9 mouse cellular contexts compared by ENCODE assay signal in genomic region chr12:85825822-85826221, GRCm38 (mm10). TPM values are rescaled to one million over a fixed set of nuclear protein-coding genes. Genes with fewer than 3 reads are reported as not detected.
DNase-seq lines count a peak whose midpoint lies in the region; ATAC-seq and TF ChIP-seq lines count a peak whose summit lies in the region.
"Had no signal": no experiment of that assay in that cellular context is flagged by ENCODE, and none has a peak within 500 bp of the region (broad histone marks: within the 10 kb centered on the region; RNA-seq: fewer than 3 reads in every experiment).

No protein-coding gene starts in this region.

- WGBS in heart, embryonic 11.5 days (ENCODE audit: insufficient replicate concordance) = 72% methylated on average over 2 of the region's 2 CpGs
- WGBS in heart, adult 2 months = 71% methylated on average over 2 of the region's 2 CpGs
- WGBS in stomach, embryonic 14.5 days = 61% methylated on average over 2 of the region's 2 CpGs
- 51% methylated on average over 2 of the region's 2 CpGs for WGBS in stomach, postnatal 0 days
- 50% methylated on average over 2 of the region's 2 CpGs for WGBS in liver, embryonic 13.5 days (ENCODE audit: insufficient replicate concordance)
- WGBS in stomach, embryonic 16.5 days = 61% methylated on average over 2 of the region's 2 CpGs

- TF ChIP-seq POLR2A in heart, adult 2 months (IDR thresholded peaks at IDR 0.05; ENCODE audit: insufficient read depth, low read depth, low read length) = no peak

- no peaks in the 10 kb centered on the region; the same call in 1 of the 2 replicates for H3K79me2 ChIP-seq in heart, adult 2 months (replicated peaks; ENCODE audit: control insufficient read depth, insufficient read depth, low read length)

- no peak for TF ChIP-seq CTCF in heart, adult 2 months (IDR thresholded peaks at IDR 0.05)
- no peak for TF ChIP-seq CTCF in stomach, postnatal 0 days (IDR thresholded peaks at IDR 0.05; ENCODE audit: low read depth)

- no peaks in the 10 kb centered on the region for H3K36me3 ChIP-seq in heart, embryonic 11.5 days (ENCODE audit: control insufficient read depth, insufficient read depth, low read length)
- no peaks in the 10 kb centered on the region for H3K36me3 ChIP-seq in heart, adult 2 months (ENCODE audit: control insufficient read depth, insufficient read depth, low read length)
- H3K36me3 ChIP-seq in stomach, embryonic 14.5 days (ENCODE audit: control insufficient read depth, insufficient read depth, low read length) = peaks cover 4% of the 10 kb centered on the region; the same call in 1 of the 2 replicates
- H3K36me3 ChIP-seq in stomach, postnatal 0 days (ENCODE audit: control insufficient read depth, insufficient read depth, low read length) = no peaks in the 10 kb centered on the region
- H3K36me3 ChIP-seq in liver, embryonic 13.5 days = peaks cover 34% of the 10 kb centered on the region
- H3K36me3 ChIP-seq in stomach, embryonic 16.5 days (ENCODE audit: control insufficient read depth, insufficient read depth, low read length) = peaks cover 3% of the 10 kb centered on the region; the same call in 1 of the 2 replicates

- no peak overlapping the region for H3K27ac ChIP-seq in heart, embryonic 11.5 days (ENCODE audit: low read depth, low read length)
- H3K27ac ChIP-seq in heart, adult 2 months = no peak overlapping the region
- no peak overlapping the region for H3K27ac ChIP-seq in stomach, embryonic 14.5 days (ENCODE audit: low read length)
- H3K27ac ChIP-seq in stomach, postnatal 0 days (replicated peaks) = no peak overlapping the region
- H3K27ac ChIP-seq in liver, embryonic 13.5 days = no peak overlapping the region
- H3K27ac ChIP-seq in stomach, embryonic 16.5 days (ENCODE audit: low read length) = no peak overlapping the region

- H3K9ac ChIP-seq in heart, embryonic 11.5 days (ENCODE audit: low read depth, low read length) = no peak overlapping the region
- no peak overlapping the region for H3K9ac ChIP-seq in heart, adult 2 months (ENCODE audit: low read depth, low read length)
- no peak overlapping the region for H3K9ac ChIP-seq in stomach, embryonic 14.5 days (replicated peaks; ENCODE audit: low read depth, low read length)
- no peak overlapping the region for H3K9ac ChIP-seq in stomach, postnatal 0 days (ENCODE audit: low read length)
- peak overlapping the region; percentile 85 for H3K9ac ChIP-seq in liver, embryonic 13.5 days
- no peak overlapping the region for H3K9ac ChIP-seq in stomach, embryonic 16.5 days (ENCODE audit: low read length)

- no peaks in the 10 kb centered on the region for H3K9me3 ChIP-seq in heart, embryonic 11.5 days (replicated peaks; ENCODE audit: control insufficient read depth, low read length)
- no peaks in the 10 kb centered on the region for H3K9me3 ChIP-seq in stomach, embryonic 14.5 days (ENCODE audit: control insufficient read depth, low read depth, low read length)
- H3K9me3 ChIP-seq in stomach, postnatal 0 days (ENCODE audit: control insufficient read depth, low read length) = no peaks in the 10 kb centered on the region
- H3K9me3 ChIP-seq in liver, embryonic 13.5 days (replicated peaks) = no peaks in the 10 kb centered on the region
- no peaks in the 10 kb centered on the region for H3K9me3 ChIP-seq in stomach, embryonic 16.5 days (replicated peaks; ENCODE audit: control insufficient read depth, low read length)

- DNase-seq in heart, adult 2 months = no peak
- no peak for DNase-seq in stomach, postnatal 0 days (ENCODE audit: low spot score)
- no peak for DNase-seq in liver, embryonic 13.5 days
- DNase-seq in frontal cortex, postnatal 25 days (ENCODE audit: low spot score in 2 of 2) = no peak
- DNase-seq: gastrocnemius, adult 2 months had no signal

- peaks cover 8% of the 10 kb centered on the region for H3K4me1 ChIP-seq in heart, embryonic 11.5 days (ENCODE audit: control insufficient read depth, insufficient read depth, low read length)
- no peaks in the 10 kb centered on the region for H3K4me1 ChIP-seq in heart, adult 2 months (ENCODE audit: control insufficient read depth, insufficient read depth, low read length)
- H3K4me1 ChIP-seq in stomach, embryonic 14.5 days (ENCODE audit: control insufficient read depth, insufficient read depth, low read length) = no peaks in the 10 kb centered on the region
- H3K4me1 ChIP-seq in stomach, postnatal 0 days (replicated peaks; ENCODE audit: control insufficient read depth, insufficient read depth) = 0 out of 2 replicates have a peak, but pooled peaks cover 6% of the 10 kb centered on the region
- H3K4me1 ChIP-seq in liver, embryonic 13.5 days (replicated peaks) = peaks cover 35% of the 10 kb centered on the region
- peaks cover 13% of the 10 kb centered on the region for H3K4me1 ChIP-seq in stomach, embryonic 16.5 days (ENCODE audit: control insufficient read depth, insufficient read depth, low read length)

- ATAC-seq in heart, embryonic 11.5 days (replicated peaks; ENCODE audit: insufficient number of reproducible peaks, low FRiP score, low TSS enrichment) = no peak
- no peak for ATAC-seq in stomach, embryonic 14.5 days (ENCODE audit: insufficient number of reproducible peaks, insufficient read depth, low FRiP score, low read depth)
- no peak for ATAC-seq in stomach, postnatal 0 days (ENCODE audit: low FRiP score, low TSS enrichment)
- no peak for ATAC-seq in liver, embryonic 13.5 days (ENCODE audit: low read depth)
- ATAC-seq in stomach, embryonic 16.5 days (ENCODE audit: insufficient read depth, low FRiP score) = no peak
- no peak for ATAC-seq in megakaryocyte progenitor cell, adult 5-6 weeks (replicated peaks; ENCODE audit: poor library complexity)

- H3K27me3 ChIP-seq in heart, embryonic 11.5 days (ENCODE audit: control insufficient read depth, insufficient read depth, low read length) = no peaks in the 10 kb centered on the region
- no peaks in the 10 kb centered on the region for H3K27me3 ChIP-seq in heart, adult 2 months (ENCODE audit: control insufficient read depth, insufficient read depth, low read length)
- H3K27me3 ChIP-seq in stomach, embryonic 14.5 days (ENCODE audit: control insufficient read depth, insufficient read depth, low read length) = no peaks in the 10 kb centered on the region
- no peaks in the 10 kb centered on the region for H3K27me3 ChIP-seq in stomach, postnatal 0 days (ENCODE audit: control insufficient read depth, insufficient read depth, low read length)
- H3K27me3 ChIP-seq in liver, embryonic 13.5 days = no peaks in the 10 kb centered on the region
- no peaks in the 10 kb centered on the region for H3K27me3 ChIP-seq in stomach, embryonic 16.5 days (ENCODE audit: control insufficient read depth, insufficient read depth, low read length)

- peak overlapping the region; percentile 93 for H3K4me2 ChIP-seq in heart, embryonic 11.5 days
- no peak overlapping the region for H3K4me2 ChIP-seq in stomach, embryonic 14.5 days (replicated peaks; ENCODE audit: low read depth, low read length)
- H3K4me2 ChIP-seq in stomach, postnatal 0 days (replicated peaks; ENCODE audit: low read depth) = no peak overlapping the region
- H3K4me2 ChIP-seq in liver, embryonic 13.5 days = peak overlapping the region; percentile 83
- peak overlapping the region; percentile 85 for H3K4me2 ChIP-seq in stomach, embryonic 16.5 days (ENCODE audit: low read depth, low read length)

- peak overlapping the region; percentile 68 for H3K4me3 ChIP-seq in heart, embryonic 11.5 days (ENCODE audit: low read depth, low read length)
- H3K4me3 ChIP-seq in heart, adult 2 months = no peak overlapping the region
- H3K4me3 ChIP-seq in stomach, embryonic 14.5 days (ENCODE audit: low read depth, low read length) = peak overlapping the region; percentile 69; the same call in 1 of the 2 replicates
- no peak overlapping the region for H3K4me3 ChIP-seq in stomach, postnatal 0 days (ENCODE audit: low read depth, low read length)
- H3K4me3 ChIP-seq in liver, embryonic 13.5 days (replicated peaks) = peak overlapping the region; percentile 80
- no peak overlapping the region for H3K4me3 ChIP-seq in stomach, embryonic 16.5 days (replicated peaks; ENCODE audit: low read length)

- intact Hi-C loops in heart, adult 2 months (cut with DNase I) = loop anchor here (10.0 kb wide), 1 partner anchor 481 kb away; no protein-coding TSS in a partner anchor

- TF ChIP-seq EP300 in heart, adult 2 months (IDR thresholded peaks at IDR 0.05; ENCODE audit: insufficient read depth, low read depth, low read length) = no peak
- TF ChIP-seq EP300 in stomach, postnatal 0 days (optimal IDR thresholded peaks at IDR 0.05) = no peak

RNA-seq across cellular contexts. Expression of gene Ttll5, which starts 1.4 kb away (rescaled TPM):
- 12.6 and 16.2 TPM in 2 replicates for polyA plus RNA-seq in heart, embryonic 11.5 days (2014; fragmentation: Nextera tagmentation; extraction: Ambion mirVana)
- 10 to 100 TPM; 11.4 to 14.2 TPM for total RNA-seq in heart, adult 2 months (2021)
- 10.1 and 10.5 TPM in 2 replicates for polyA plus RNA-seq in heart, adult 2 months (2012; rRNA removed)
- 17.7 and 17.8 TPM in 2 replicates for polyA plus RNA-seq in stomach, embryonic 14.5 days (2014; fragmentation: Nextera tagmentation; extraction: Ambion mirVana)
- 3.7 and 4.8 TPM in 2 replicates for polyA plus RNA-seq in stomach, postnatal 0 days (2015; fragmentation: Nextera tagmentation; extraction: Ambion mirVana)
- 5.0 and 6.4 TPM in 2 replicates for polyA plus RNA-seq in liver, embryonic 13.5 days (2015; fragmentation: Nextera tagmentation; extraction: Ambion mirVana)
- polyA plus RNA-seq in stomach, embryonic 16.5 days (2015; fragmentation: Nextera tagmentation; extraction: Ambion mirVana) = 9.3 and 11.4 TPM in 2 replicates
- 19.3 and 20.8 TPM in 2 replicates for total RNA-seq in megakaryocyte progenitor cell, adult 5-6 weeks (2015)
- total RNA-seq in megakaryocyte progenitor cell, adult 5-6 weeks (2017) = 17.0 and 20.1 TPM in 2 replicates

RNA-seq across cellular contexts. Expression of gene Erg28, which starts 1.5 kb away (rescaled TPM):
- polyA plus RNA-seq in heart, embryonic 11.5 days (2014; fragmentation: Nextera tagmentation; extraction: Ambion mirVana) = 90.0 and 94.5 TPM in 2 replicates
- 1 to 10 TPM; 6.2 to 6.8 TPM for total RNA-seq in heart, adult 2 months (2021)
- polyA plus RNA-seq in heart, adult 2 months (2012; rRNA removed) = 9.3 and 12.4 TPM in 2 replicates
- 112 and 130 TPM in 2 replicates for polyA plus RNA-seq in stomach, embryonic 14.5 days (2014; fragmentation: Nextera tagmentation; extraction: Ambion mirVana)
- 98.1 and 102 TPM in 2 replicates for polyA plus RNA-seq in stomach, postnatal 0 days (2015; fragmentation: Nextera tagmentation; extraction: Ambion mirVana)
- 93.5 and 115 TPM in 2 replicates for polyA plus RNA-seq in liver, embryonic 13.5 days (2015; fragmentation: Nextera tagmentation; extraction: Ambion mirVana)
- polyA plus RNA-seq in stomach, embryonic 16.5 days (2015; fragmentation: Nextera tagmentation; extraction: Ambion mirVana) = 123 and 132 TPM in 2 replicates
- total RNA-seq in megakaryocyte progenitor cell, adult 5-6 weeks (2015) = 77.1 and 80.2 TPM in 2 replicates
- 76.9 and 93.4 TPM in 2 replicates for total RNA-seq in megakaryocyte progenitor cell, adult 5-6 weeks (2017)

Comparison
In these comparisons a context has a peak if more than half of its experiments do, and no peak if none do; other contexts are left out.
1. H3K4me2 ChIP-seq: peak in heart, embryonic 11.5 days (single experiment), liver, embryonic 13.5 days (single experiment) and stomach, embryonic 16.5 days (single experiment); none in stomach, embryonic 14.5 days (single experiment) and stomach, postnatal 0 days (single experiment).
2. H3K4me3 ChIP-seq: peak in heart, embryonic 11.5 days (single experiment), stomach, embryonic 14.5 days (single experiment) and liver, embryonic 13.5 days (single experiment); none in heart, adult 2 months (single experiment), stomach, postnatal 0 days (single experiment) and stomach, embryonic 16.5 days (single experiment).